Mouse (Mus musculus) hindbrain, postnatal 0 days (tissue): ENCODE results near the gene Ints4. TPM values are rescaled to one million over a fixed set of nuclear protein-coding genes. Genes with fewer than 3 reads are reported as not detected.

Source experiments
- ATAC-seq: fragments of 200-750 bp; cut with Nextera tagmentation; 2 replicates; pipeline ENCODE4 v1.8.0; 2017; ENCODE audit warnings: mild to moderate bottlenecking, moderate TSS enrichment, moderate library complexity
- DNase-seq: peaks from one replicate; pipeline ENCODE4 v3.0.0-alpha.2; 2015; ENCODE audit warnings: low spot score
- H3K27ac ChIP-seq: fragments of 300-500 bp; sonication (generic); 2 replicates; pipeline ENCODE4 v1.5.1; 2014; ENCODE audit warnings: mild to moderate bottlenecking
- H3K27me3 ChIP-seq: fragments of 300-500 bp; sonication (generic); 2 replicates; pipeline ENCODE4 v1.6.1; 2014; ENCODE audit warnings: low read length, mixed read lengths; ENCODE audit not compliant: insufficient read depth
- H3K36me3 ChIP-seq: fragments of 300-500 bp; sonication (generic); 2 replicates; pipeline ENCODE4 v1.6.1; 2014; ENCODE audit warnings: low read length, mixed read lengths; ENCODE audit not compliant: insufficient read depth
- H3K4me1 ChIP-seq: fragments of 300-500 bp; sonication (generic); 2 replicates; pipeline ENCODE4 v1.6.1; 2014; ENCODE audit warnings: antibody characterized with exemption, low read length, mixed read lengths; ENCODE audit not compliant: insufficient read depth
- H3K4me2 ChIP-seq: fragments of 300-500 bp; sonication (generic); 2 replicates; pipeline ENCODE4 v1.6.1; 2014; ENCODE audit warnings: low read depth, mild to moderate bottlenecking, low read length, moderate library complexity, mixed read lengths
- H3K4me3 ChIP-seq: fragments of 300-500 bp; sonication (generic); 2 replicates; pipeline ENCODE4 v1.5.1; 2014; ENCODE audit warnings: low read length
- H3K9ac ChIP-seq: fragments of 300-500 bp; sonication (generic); replicated peaks from 2 replicates; pipeline ENCODE4 v1.6.1; 2014; ENCODE audit warnings: mild to moderate bottlenecking, low read length, moderate library complexity, mixed read lengths
- H3K9me3 ChIP-seq: fragments of 300-500 bp; sonication (generic); 2 replicates; pipeline ENCODE4 v1.6.1; 2016; ENCODE audit warnings: low read length, mixed read lengths
- CTCF ChIP-seq: IDR thresholded peaks from 2 replicates; pipeline ENCODE4 v1.5.1; 2016; ENCODE audit warnings: antibody characterized with exemption, control low read depth, low read depth
- WGBS: fragments of 180-500 bp; shearing (Covaris S2); extraction: QIAGEN DNeasy Blood & Tissue Kit; methylation state at CpG from one replicate; pipeline ENCODE4 v1.1.7; 2014; 5-methylcytosine and 5-hydroxymethylcytosine counted together
- polyA plus RNA-seq: library from polyadenylated mRNA; unstranded; fragments of >200 nt; fragmentation: Nextera tagmentation; extraction: Ambion mirVana; gene quantifications from 2 replicates; pipeline ENCODE4 v1.2.1, GENCODE M21; 2015
- total RNA-seq: library from RNA; depleted of rRNA; stranded (reverse); fragments of >200 nt; gene quantifications from 2 replicates; pipeline ENCODE4 v1.2.3, GENCODE M21; 2014

Gene Ints4
- total and polyA plus RNA-seq, 2 experiments from 2014 or later, result 28.3 to 29.3 TPM

GRCm38 (mm10) chr7:97483378-97483777 is 2.6 kb downstream of the Ints4 start:
- DNase-seq (no peak), ATAC-seq (no peak)
- 68% methylated on average over 2 of the region's 2 CpGs for WGBS
- 0 out of 2 replicates have a peak, but pooled peaks cover 9% of the 10 kb centered on the region for H3K4me1 ChIP-seq
- no peaks in the 10 kb centered on the region for H3K9me3 ChIP-seq
- TF ChIP-seq CTCF, result no peak
- H3K27me3 ChIP-seq, result no peaks in the 10 kb centered on the region
- no peak overlapping the region for H3K4me3 ChIP-seq
- H3K9ac ChIP-seq, result 0 out of 2 replicates have a peak overlapping the region, but pooled peaks have one; percentile 13
- H3K36me3 ChIP-seq, result peaks cover 26% of the 10 kb centered on the region; the same call in 1 of the 2 replicates
- no peak overlapping the region for H3K27ac ChIP-seq
- no peak overlapping the region for H3K4me2 ChIP-seq

DNA sequence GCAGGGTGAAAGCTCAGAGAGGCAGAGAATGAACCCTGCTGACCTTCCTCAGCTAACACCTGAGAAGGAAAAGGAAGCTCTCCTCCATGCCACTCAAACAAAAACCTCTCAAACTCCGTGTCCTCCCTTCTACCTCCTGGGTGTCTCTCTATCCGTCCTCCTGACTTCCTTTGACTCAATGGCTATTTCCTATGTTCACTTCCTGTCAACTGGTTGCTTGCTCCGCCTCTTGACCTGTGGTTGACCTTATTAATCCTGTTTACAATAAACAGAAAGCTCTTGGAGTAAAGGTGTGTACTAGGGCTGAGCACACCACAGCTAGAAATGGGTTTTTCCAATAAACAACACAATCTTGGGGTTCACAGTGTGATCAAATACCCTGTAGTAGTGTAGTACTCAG is 10.4 kb downstream of the Ints4 start:
- H3K9ac ChIP-seq, result no peak overlapping the region
- no peak overlapping the region for H3K27ac ChIP-seq
- H3K4me1 ChIP-seq, result no peaks in the 10 kb centered on the region
- ATAC-seq (no peak), DNase-seq (no peak)
- 75% methylated on average over 3 of the region's 3 CpGs for WGBS
- TF ChIP-seq CTCF, result no peak
- H3K36me3 ChIP-seq, result peaks cover 40% of the 10 kb centered on the region; the same call in 1 of the 2 replicates
- H3K27me3 ChIP-seq, result no peaks in the 10 kb centered on the region
- no peak overlapping the region for H3K4me2 ChIP-seq
- no peaks in the 10 kb centered on the region for H3K9me3 ChIP-seq
- no peak overlapping the region for H3K4me3 ChIP-seq

- Histone ChIP-seq H3K4me1 (no peaks in the 10 kb centered on the region), H3K9ac (no peak overlapping the region), H3K27ac (no peak overlapping the region), H3K9me3 (no peaks in the 10 kb centered on the region), H3K4me3 (no peak overlapping the region), H3K36me3 (peaks cover 28% of the 10 kb centered on the region; the same call in 1 of the 2 replicates), H3K4me2 (no peak overlapping the region), H3K27me3 (no peaks in the 10 kb centered on the region)
- WGBS, result 85% methylated on average over 4 of the region's 4 CpGs
- ATAC-seq (no peak), DNase-seq (no peak)
- TF ChIP-seq CTCF, result no peak
These were observed 11.7 kb downstream of the Ints4 start for GRCm38 (mm10) chr7:97492420-97492819.

GRCm38 (mm10) chr7:97495052-97495451 is 14.3 kb downstream of the Ints4 start:
- no peak overlapping the region for H3K4me3 ChIP-seq

DNA sequence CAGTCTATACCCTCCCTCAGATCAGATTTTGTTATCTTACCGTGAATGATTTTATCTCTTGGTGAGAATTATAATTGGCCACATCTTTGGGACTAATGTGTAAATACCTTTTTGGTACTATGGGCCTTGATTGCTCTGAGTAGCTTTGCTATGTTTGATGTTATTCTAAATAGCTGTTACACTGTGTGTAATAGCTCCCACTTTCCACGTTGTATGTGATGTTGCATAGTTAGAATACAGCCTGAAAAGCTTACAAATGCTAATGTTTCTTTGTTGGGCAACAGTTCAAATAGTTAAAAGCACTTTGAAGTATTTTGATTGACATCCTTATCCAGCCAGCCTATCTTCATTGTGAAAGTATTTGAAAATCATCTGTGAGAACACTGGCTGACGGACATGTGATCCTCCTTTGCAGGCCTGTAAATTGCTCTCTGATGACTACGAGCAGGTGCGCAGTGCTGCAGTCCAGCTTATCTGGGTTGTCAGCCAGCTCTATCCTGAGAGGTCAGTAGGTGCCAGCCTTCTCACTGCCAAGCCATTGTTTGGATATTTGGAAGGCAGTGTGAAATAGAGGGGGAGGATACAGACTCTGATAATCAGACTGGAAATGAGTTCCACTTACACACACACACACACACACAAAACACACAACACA is 19.9 kb downstream of the Ints4 start:
- ATAC-seq (peak; percentile 72), DNase-seq (peak; percentile 19)
- Histone ChIP-seq H3K9ac (no peak overlapping the region), H3K4me2 (no peak overlapping the region), H3K27me3 (no peaks in the 10 kb centered on the region), H3K27ac (no peak overlapping the region), H3K36me3 (peaks cover 9% of the 10 kb centered on the region; the same call in 1 of the 2 replicates), H3K4me1 (no peaks in the 10 kb centered on the region), H3K4me3 (no peak overlapping the region), H3K9me3 (no peaks in the 10 kb centered on the region)
- TF ChIP-seq CTCF, result no peak
- 58% methylated on average over 5 of the region's 5 CpGs for WGBS

More at GRCm38 (mm10) chr7:97495052-97495451, 14.3 kb downstream of the Ints4 start:
- H3K9me3 ChIP-seq, result no peaks in the 10 kb centered on the region
- no peaks in the 10 kb centered on the region for H3K4me1 ChIP-seq
- H3K9ac ChIP-seq, result no peak overlapping the region
- DNase-seq, result no peak
- H3K4me2 ChIP-seq, result no peak overlapping the region
- no peak for TF ChIP-seq CTCF
- H3K27ac ChIP-seq, result no peak overlapping the region
- H3K36me3 ChIP-seq, result peaks cover 18% of the 10 kb centered on the region; the same call in 1 of the 2 replicates
- no peaks in the 10 kb centered on the region for H3K27me3 ChIP-seq
- ATAC-seq, result no peak

GRCm38 (mm10) chr7:97514786-97515185 is 34.0 kb downstream of the Ints4 start:
- no peak overlapping the region for H3K9ac ChIP-seq
- H3K4me3 ChIP-seq, result no peak overlapping the region
- no peaks in the 10 kb centered on the region for H3K27me3 ChIP-seq
- H3K4me1 ChIP-seq, result no peaks in the 10 kb centered on the region
- ATAC-seq, result no peak
- no peak overlapping the region for H3K4me2 ChIP-seq
- peak; percentile 8 for DNase-seq
- peak overlapping the region; percentile 54 for H3K27ac ChIP-seq
- 54% methylated on average over 1 of the region's 1 CpGs for WGBS
- no peak for TF ChIP-seq CTCF
- peaks cover 32% of the 10 kb centered on the region for H3K36me3 ChIP-seq
- no peaks in the 10 kb centered on the region for H3K9me3 ChIP-seq

- Histone ChIP-seq H3K27ac (no peak overlapping the region), H3K27me3 (no peaks in the 10 kb centered on the region), H3K9ac (no peak overlapping the region), H3K36me3 (peaks cover 4% of the 10 kb centered on the region; the same call in 1 of the 2 replicates), H3K4me2 (no peak overlapping the region), H3K9me3 (no peaks in the 10 kb centered on the region), H3K4me3 (no peak overlapping the region), H3K4me1 (no peaks in the 10 kb centered on the region)
- no peak for ATAC-seq
- peak; percentile 43 for DNase-seq
- WGBS, result 54% methylated on average over 2 of the region's 2 CpGs
- TF ChIP-seq CTCF, result no peak
These were observed 39.2 kb downstream of the Ints4 start for GRCm38 (mm10) chr7:97519935-97520334.
